Mouse (Mus musculus) heart, postnatal 0 days (tissue): ENCODE data around the gene Rptor.

Experiments used
- CTCF ChIP-seq: IDR thresholded peaks from 2 replicates; pipeline ENCODE4 v1.5.1; 2016; ENCODE audit warnings: antibody characterized with exemption, control low read depth, low read depth
- EP300 ChIP-seq: IDR thresholded peaks from 2 replicates; pipeline ENCODE4 v1.6.1; 2016; ENCODE audit warnings: antibody characterized with exemption, low read depth

- TF ChIP-seq EP300 (no peak), CTCF (no peak)
Measured at GRCm38 (mm10) chr11:119863421-119863821, 260.7 kb downstream of the Rptor start.
